Mouse (Mus musculus) sigmoid colon, adult 10 weeks (tissue): ENCODE data around the gene Zscan20. TPM values are rescaled to one million over a fixed set of nuclear protein-coding genes. Genes with fewer than 3 reads are reported as not detected.

ENCODE experiments used
- polyA plus RNA-seq: library from polyadenylated mRNA; stranded (reverse); fragments of 350-450 nt; fragmentation: Illumina TruSeq; extraction: RNeasy Lipid Tissue Mini Kit (QIAGEN cat#74804); gene quantifications from one replicate; pipeline ENCODE4 v1.2.3, GENCODE M21; 2014; ENCODE audit warnings: low read depth, low replicate concordance

Zscan20 gene
- 2.5 TPM for polyA plus RNA-seq

GRCm38 (mm10) chr4:128609925-128610402 is at the start of gene Zscan20:
Gene Zscan20 (minus strand): TSS chr4:128610098.

GRCm38 (mm10) chr4:128654505-128655381 is 44.8 kb upstream of the Zscan20 start, which contains the start of gene Phc2:
Gene Phc2 (plus strand): TSS chr4:128654702.

GRCm38 (mm10) chr4:128618246-128618911 is 8.5 kb upstream of the Zscan20 start, which contains the start of gene Tlr12:
Gene Tlr12 (minus strand): TSS chr4:128618619.

Other genes starting within 250 kb of the Zscan20 start
- gene Tlr12, start 8.5 kb upstream of the Zscan20 start, polyA plus RNA-seq, result not detected
- 0.76 TPM for gene Phc2, start 44.6 kb upstream of the Zscan20 start, polyA plus RNA-seq
- gene A3galt2, start 145.3 kb upstream of the Zscan20 start, polyA plus RNA-seq, result not detected
- gene Zfp362, start 195.9 kb upstream of the Zscan20 start, polyA plus RNA-seq, result 6.1 TPM